Mouse (Mus musculus) erythroblast, embryonic 14.5 days (primary cell): ENCODE measurements around the gene Ttyh2.

Experiments used
- GATA1 ChIP-seq: IDR thresholded peaks from 2 replicates; pipeline ENCODE4 v1.6.1; 2012; ENCODE audit warnings: low read length, inconsistent platforms, mixed read lengths
- TAL1 ChIP-seq: IDR thresholded peaks from 3 replicates; pipeline ENCODE4 v1.6.1; 2012; ENCODE audit warnings: low read length, inconsistent platforms, mixed read lengths

- TF ChIP-seq GATA1 (no peak), TAL1 (no peak)
These were observed 1.2 kb downstream of the Ttyh2 start for GRCm38 (mm10) chr11:114676431-114676830.
